Mouse (Mus musculus): Measurements from ENCODE around the gene Pick1.
"Not testable (repeated sequence)": the region's sequence is repeated elsewhere in the genome, so short reads cannot be mapped to it uniquely, and the experiment has no call there.

The Pick1 gene

DNA sequence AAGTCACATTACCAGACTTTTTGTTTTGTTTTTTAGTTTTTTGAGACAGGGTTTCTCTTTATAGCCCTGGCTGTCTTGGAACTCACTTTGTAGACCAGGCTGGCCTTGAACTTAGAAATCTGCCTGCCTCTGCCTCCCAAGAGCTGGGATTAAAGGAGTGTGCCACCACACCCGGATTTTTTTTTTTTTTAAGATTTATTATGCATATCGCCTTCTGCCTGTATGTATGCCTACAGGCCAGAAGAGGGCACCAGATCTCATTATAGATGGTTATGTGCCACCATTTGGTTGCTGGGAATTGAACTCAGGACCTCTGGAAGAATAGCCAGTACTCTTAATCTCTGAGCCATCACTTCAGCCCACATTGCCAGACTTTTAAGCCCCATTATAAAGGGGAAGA is 3.2 kb upstream of the Pick1 start:
- DNase-seq (ENCODE audit: low read depth, low spot score): not testable (repeated sequence)

DNA sequence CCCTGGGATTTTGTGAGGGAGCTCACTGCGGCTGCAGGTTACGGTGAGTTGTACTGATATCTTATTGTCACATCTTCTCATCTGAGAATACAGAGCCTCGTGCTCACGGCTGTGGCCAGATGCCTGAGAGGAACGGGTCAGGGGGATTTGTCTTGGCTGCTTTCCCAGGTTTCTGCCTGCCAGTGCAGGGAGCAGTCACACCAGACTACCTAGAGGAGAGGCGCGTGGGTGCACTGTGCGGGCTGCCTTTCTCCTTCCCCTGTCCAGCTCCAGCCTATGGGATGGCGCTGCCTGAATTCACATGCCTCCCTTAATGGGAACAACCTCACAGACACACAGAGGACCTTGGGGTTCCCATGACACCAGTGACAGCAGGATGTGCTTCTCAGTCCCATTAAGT is 6.3 kb downstream of the Pick1 start:
- no peak for DNase-seq (ENCODE audit: low read depth, low spot score)

DNA sequence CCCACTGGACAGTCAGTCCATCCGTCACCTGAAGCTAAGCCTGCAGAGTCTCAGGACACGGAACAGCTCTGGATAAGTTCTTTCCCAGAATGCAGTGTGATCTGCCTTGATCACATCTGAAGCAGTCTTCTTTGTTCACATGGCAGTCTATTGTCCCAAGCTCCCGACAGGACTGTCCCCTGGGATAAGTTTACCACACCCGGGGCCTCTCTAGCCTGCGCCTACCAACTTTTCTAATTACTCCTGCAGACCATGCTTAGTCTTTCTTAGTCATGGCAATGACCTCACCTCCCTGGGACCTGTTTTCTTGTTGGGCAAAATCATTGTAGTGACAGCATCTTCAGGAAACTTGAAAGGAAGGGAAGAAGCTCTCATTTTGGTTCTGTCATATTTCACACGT is 9.1 kb downstream of the Pick1 start:
- DNase-seq (ENCODE audit: low read depth, low spot score): no peak

DNA sequence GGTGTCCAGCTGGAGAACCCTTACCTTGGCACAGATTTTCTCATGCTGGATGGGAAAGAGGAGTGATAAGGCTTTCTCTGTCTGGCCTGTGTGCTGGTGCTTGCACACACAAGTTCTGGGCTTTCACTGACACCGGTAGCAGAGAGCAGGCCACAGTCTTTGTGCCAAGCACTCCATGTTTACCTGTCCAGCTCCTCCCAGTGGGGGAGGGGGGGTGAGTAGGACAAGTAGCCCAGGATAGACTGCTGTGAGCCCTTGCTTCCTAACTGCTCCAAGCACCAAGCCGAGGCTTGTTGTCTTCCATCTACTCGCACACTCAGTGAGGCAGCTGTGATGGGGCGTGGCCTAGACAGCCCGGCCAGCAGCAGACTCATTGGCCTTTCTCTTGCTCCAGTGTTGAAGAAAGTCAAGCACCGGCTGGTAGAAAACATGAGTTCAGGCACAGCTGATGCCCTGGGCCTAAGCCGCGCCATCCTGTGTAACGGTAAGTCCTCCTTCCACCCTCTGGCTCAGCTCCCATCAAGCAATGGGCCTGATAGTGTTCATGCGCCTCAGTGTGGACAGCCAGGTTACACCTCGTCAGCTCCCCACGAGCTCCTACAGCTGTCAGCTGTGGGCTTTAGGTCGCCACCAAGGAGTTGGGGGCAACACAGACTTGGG is 13.7 kb downstream of the Pick1 start:
- DNase-seq (ENCODE audit: low read depth, low spot score): no peak

DNA sequence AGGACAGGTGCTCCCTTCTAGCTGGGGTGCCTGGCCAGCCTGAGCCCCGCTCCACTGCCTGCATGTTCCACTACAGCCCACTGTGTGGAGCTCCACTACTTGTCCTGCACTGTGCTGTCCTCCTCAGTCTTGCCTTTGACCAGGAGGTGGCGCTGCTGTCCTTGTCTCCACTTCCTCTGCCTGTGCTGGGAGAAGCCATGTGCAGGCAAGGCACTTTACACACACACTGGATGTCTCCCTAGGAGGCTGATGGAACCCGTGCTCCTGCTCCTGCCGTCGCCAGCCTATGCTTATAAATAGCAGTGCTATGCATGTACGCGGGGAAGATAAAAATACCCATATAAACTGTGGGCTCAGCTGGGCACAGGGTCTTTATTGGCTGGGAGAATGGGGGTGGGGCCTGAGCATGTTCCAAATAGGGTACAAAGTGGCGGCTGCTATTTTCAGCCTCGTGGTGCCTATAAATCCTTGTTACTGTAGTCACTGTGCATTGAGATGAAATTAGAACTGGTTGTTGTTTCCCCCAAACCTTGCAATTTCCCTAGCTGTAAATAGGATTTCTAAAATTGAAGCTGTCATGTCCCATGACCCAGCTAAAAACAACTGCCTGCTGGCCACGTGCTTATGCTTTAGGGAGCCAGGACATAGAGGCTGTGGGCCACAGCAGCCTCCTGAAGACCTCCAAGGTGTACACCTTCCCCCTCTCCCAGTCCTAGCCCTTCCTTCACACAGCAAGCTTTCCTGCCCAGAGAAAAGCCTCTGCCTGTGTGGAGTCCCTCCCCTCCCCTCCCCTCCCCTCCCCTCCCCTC is 14.5 kb downstream of the Pick1 start:
- DNase-seq (ENCODE audit: low read depth, low spot score): peak; percentile 89

DNA sequence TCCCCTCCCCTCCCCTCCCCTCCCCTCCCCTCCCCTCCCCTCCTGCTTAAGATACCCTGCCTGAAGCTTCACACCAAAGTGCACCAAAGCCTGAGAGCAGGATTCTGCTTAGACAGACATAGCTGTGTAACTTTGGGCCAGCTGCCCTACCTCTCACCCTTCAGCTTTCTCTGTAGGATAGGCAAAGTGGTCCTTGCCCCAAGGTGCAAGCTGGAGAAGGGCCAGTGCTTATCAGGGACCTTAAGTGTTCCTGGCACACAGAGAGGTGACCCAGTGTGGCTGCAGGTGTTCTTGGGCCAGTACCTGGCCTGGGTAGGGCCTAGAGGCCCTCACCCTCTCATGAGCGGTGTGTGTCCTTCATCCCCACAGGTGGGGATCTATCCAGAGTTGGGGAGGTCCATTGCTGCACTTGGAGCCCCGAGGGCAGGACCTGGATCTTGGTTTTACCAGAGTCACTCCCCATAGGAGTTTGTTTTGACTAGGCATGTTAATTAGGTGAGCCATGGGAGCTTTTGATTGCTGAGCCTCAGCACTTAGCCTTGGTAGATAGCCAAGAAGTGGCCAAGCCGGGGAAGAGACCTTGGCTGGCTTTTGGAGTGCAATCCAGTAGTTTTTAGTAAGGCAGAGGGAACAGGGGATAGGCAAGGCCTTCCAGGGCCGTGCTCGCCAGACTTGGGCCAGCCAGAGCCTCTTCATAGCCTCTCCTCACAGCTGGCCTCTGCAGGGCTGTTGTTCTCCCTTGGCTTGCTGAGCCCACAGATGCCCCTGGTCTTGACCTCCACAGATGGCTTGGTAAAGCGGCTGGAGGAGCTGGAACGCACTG is 15.3 kb downstream of the Pick1 start:
- no peak for DNase-seq (ENCODE audit: low read depth, low spot score)

DNA sequence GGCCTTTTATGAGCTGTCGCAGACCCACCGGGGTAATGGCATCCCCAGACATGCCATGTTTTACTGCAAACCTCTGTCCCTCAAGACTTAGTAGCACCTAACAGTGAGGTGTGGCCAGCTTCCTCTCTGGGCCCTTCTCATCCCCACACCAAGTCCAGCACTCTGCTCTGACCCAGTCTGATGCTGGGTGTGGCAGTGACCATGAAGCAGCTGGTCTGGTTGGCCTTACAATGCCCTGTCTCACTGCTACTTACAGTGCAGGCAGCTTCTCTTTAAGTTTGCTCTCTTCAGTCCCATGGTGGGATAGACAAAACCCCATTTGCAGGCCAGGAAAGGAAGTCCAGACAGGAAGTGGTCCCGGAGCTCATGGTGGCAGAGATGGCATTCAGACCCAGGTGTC is 16.3 kb downstream of the Pick1 start:
- no peak for DNase-seq (ENCODE audit: low read depth, low spot score)

DNA sequence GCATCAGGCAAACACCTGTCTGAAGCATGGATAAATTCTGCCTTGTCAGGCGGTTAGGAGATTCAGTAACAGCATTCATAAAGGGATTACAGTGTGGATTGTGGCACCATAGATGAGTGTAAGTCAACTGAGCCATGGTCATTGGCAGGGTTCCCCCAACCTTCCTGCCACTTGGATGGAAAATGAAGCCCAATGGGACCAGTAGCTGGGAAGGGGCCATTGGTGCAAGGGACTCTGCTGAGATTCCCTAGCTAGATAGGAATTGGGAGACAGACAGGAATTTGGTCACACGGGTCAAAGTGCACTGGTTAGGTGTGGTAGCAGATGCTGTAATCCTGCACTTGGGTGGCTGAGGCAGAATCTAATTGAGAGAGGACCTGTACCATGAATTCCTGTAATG is 21.3 kb downstream of the Pick1 start:
- no peak for DNase-seq (ENCODE audit: low read depth, low spot score)

DNA sequence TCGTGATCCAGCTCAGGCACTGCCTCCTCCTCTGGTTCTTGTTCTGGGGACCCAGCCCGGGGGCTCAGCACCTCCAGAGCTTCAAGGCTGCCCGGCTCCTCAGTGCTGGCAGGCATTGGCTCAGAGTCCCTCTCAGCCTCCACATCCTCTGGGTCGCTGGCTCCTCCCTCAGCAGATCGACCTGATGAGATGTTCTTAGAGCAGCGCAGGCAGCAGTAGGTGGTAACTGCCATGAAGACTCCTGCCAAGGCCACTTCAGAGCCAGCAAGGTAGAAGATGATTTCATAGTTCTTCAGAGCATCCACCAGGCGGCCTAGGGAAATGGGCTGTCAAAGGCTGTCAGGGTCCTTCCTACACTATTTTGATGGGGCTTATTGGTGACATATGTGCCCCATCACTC is 22.2 kb downstream of the Pick1 start:
- DNase-seq (ENCODE audit: low read depth, low spot score): no peak

DNA sequence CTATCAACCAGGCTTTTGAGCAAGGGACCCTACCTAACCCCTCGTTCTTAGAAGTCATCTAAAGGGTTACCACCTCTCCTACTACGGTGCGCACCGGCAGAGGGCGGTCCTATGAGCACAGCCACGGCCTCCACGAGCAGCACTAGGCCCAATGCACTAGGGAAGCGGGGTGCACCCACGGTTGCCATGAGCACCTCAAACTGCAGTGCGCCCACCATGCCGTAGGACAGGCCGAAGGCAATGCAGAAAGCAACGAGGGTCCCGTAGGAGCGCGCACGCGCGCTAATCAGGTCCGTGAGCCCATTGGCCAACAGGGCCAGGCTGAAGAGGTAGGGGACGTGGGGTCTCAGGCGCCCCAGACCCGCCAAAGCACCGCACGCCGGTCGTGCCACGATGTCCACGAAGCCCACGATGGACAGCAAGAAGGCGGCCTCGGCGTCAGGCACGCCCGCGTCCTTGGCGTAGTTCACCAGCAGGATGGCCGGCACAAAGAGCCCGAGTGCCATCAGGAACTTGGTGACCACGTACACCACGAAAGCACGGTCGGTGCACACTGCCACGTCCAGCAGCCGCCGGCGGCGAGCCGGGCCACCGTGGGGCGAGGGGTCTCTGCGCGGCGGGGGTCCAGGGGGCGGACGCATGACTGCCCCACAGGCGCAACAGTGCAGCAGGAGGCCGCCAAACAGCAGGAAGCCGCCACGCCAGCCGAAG is 23.0 kb downstream of the Pick1 start:
- DNase-seq (ENCODE audit: low read depth, low spot score): no peak

DNA sequence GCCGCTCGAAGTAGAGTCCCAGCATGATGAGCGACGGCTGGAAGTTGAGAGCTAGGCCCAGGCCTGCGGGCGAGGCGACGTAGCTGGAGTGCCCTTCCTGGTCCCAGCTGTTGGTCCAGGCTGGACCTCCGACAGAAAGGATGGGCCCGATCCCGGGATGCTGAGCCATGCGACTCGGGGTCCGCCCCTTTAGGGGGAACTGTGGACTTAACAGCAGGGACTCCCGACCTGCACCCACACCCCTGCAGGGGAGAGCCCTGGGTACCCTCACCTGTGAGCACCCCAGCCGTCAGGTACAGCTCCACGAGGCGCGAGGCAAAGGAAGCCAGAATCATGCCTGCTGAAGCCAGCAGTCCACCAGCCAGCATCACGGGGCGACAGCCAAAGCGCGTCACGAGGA is 23.6 kb downstream of the Pick1 start:
- DNase-seq (ENCODE audit: low read depth, low spot score): no peak

DNA sequence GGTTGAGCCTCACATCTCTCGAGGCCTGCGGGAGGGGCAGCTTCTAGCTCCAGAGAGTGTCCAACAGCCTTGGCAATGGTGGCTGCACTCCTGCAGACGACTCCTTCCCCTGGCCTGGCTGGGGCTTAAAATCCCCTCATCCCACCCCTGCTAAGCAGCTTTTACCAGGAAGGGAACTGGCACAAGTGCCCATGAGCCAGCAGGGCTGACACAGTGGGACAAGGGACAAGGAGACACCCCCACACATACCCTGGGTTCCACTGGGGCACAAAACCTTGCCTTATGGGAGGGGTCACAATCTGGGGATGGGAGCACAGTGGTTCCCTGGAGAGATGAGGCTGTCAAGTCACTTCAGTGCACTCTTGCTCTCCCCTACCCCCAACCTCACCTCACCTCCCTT is 25.7 kb downstream of the Pick1 start, which contains the start of gene Slc16a8:
TSS of gene Slc16a8 (minus strand) at position 101 of the 400 bp plus-strand sequence.
- DNase-seq (ENCODE audit: low read depth, low spot score): no peak

DNA sequence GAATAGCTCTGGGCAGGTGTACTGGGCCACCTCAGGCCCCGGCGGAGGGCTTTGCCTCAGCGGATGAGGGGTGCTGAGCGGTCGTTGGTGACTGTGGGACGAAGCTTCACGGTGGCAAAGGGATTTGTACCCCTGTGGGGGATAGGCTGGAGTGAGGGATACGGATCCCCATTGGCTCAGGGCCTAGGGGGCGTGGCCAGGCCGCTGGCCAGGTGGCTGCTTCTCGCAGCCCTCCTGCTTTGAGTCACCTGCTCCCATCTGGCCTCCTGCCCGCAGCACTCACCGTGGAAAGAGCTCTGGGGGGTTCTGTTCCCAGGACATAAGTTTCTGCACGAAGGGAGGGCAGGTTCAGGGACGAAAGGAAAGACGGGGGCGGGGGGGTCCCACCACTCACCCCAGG is 29.5 kb downstream of the Pick1 start:
- no peak for DNase-seq (ENCODE audit: low read depth, low spot score)

DNA sequence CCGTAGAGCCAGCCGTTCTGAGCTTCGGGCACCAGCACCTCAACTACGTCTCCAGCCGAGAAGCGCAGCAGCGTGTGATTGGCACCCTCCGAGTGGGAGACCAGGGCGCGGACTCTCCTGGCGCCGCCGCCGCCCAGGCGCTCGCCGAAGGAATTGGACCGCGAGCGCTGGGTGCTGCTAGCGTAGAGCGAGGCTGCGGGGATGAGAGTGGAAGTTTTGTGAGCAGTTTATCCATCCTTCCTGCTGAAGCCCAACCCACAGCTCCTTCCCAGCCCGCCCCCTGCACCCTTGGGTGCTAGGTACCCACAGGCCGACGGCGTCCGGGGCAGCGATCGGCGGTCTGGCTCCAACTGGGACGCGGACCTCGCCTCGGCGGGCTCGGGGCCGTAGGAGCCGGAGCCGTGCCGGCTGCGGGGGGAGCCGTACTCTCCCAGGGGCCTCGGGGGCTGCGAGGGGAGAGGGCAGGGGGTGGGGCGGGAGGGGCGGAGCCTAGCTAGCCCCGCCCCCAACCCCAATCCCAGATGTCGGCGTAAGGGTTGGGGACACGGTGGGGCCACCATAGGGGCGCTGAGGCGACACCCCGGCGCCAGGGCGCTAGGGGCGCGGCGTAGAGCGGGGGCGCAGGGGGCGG is 32.2 kb downstream of the Pick1 start:
- DNase-seq (ENCODE audit: low read depth, low spot score): no peak

DNA sequence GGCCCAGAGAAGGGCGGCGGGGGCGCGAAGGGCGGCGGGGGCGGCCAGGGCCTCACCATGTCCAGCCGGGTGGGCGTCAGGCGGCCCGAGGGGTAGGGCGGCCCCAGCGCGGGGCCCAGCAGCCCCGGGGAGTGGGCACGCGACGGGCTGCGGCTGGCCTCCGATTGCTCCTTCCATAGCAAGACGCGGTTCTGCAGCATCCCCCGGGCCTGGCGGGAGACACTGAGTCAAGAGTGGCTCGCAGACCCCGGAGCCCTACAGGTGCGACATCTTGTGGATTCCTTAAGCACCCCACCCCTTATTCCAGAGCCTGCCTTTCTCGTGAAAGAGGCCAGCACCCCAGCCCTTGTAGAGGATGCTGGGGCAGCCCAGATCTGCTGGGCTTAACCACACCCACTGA is 32.8 kb downstream of the Pick1 start:
- DNase-seq (ENCODE audit: low read depth, low spot score): no peak

DNA sequence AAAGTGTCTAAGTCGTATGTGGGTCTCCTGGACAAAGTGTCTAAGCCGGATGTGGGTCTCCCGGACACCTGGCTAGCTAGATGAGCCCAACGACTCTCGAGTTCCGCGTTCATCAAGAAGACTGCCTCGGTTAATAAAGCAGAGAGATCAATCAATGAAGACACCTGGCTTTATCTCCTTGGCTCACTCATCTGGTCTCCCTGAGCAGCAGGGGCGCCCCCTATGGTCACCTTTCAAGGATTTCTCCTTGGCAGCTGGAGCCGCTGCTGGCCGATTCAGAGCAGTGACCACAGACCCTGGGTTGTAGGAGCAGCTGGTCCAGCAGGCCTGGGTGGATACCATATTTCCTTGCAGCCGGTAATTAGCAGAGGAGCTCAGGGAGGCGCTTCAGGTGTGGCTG is 33.4 kb downstream of the Pick1 start:
- DNase-seq (ENCODE audit: low read depth, low spot score): no peak

DNA sequence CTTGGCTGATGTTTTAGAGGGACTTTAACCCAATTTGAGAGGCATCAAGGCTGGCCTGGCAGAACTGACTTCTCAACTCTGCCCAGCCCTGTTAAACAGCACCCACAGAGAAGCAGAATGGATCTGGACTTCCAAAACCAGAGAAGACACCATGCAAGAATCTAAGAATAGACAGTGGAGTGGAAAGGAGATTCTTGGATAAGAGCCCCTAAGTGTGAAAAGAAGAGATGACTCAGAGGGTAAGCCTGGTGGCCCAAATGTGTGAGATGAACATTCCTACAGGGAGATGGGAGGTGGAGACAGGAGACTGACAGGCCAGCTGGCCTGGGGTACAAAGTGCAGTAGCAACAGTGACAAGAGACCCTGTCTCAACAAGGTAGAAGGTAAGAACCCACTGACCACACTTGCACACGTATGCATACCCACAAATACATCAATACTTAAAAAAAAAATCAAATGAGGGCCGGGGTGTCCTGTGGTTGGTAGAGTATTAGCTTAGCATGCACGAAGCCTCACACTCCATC is 33.9 kb downstream of the Pick1 start:
- DNase-seq (ENCODE audit: low read depth, low spot score): no peak

DNA sequence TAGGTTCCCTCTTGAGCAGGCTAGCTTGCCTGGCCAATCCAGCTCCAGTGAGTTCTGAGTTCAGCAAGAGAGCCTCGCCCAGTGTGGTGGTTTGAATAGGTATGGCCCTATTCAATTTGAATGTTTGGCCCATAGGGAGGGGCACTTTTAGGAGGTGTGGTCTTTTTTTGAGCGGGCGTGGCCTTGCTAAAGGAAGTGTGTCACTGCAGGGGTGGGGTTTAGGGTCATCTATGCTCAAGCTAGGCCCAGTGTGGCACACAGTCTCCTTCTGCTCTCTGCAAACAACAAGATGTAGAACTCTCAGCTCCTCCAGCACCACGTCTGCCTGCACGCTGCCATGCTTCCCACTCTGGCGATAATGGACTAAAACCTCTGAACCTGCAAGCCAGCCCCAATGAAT is 34.8 kb downstream of the Pick1 start:
- DNase-seq (ENCODE audit: low read depth, low spot score): no peak

DNA sequence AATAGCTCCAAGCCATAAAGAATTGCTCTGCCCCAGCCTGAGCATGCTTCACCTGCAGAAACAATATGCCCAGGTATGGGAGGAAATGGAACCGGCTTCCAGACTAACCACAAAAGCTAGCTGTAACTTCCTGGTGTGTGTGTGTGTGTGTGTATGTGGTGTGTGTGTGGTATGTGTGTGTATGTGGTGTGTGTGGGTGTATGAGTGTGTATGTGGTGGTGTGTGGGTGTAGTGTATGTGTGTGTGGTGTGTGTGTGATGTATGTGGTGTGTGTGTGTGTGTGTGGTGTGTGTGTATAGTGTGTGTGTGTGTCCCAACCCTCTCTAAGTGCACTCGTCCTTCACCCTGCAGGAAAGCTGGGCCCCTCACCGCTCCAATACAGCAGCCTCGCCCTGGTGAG is 36.4 kb downstream of the Pick1 start:
- no peak for DNase-seq (ENCODE audit: low read depth, low spot score)

DNA sequence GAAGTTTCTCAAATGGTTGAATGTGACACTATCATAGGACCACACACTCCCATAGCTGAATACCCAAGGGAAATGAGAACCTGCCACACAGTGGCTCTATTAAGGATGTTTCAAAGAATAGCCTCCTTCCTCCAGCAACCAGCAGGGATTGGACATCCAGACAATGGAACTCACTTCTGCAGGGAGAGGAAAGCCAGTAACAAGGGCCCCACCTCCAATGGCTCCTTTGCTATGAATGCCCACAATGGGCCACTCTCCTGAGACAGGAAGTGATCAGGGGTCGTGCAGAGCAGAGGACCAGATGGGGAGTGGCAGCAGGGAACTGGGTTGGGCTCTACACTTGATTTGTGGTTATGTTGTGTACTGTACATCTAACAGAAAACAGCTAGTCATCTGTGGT is 39.5 kb downstream of the Pick1 start:
- DNase-seq (ENCODE audit: low read depth, low spot score): no peak
